Mouse (Mus musculus) skeletal muscle tissue, postnatal 0 days (tissue): ENCODE measurements around the gene Krtap20-2. TPM values are rescaled to one million over a fixed set of nuclear protein-coding genes. Genes with fewer than 3 reads are reported as not detected.

ENCODE experiments used
- polyA plus RNA-seq: library from polyadenylated mRNA; unstranded; fragments of >200 nt; fragmentation: Nextera tagmentation; extraction: Ambion mirVana; gene quantifications from 2 replicates; pipeline ENCODE4 v1.2.1, GENCODE M21; 2015

Krtap20-2 gene
- not detected in 2 replicates for polyA plus RNA-seq

GRCm38 (mm10) chr16:89205561-89205960, at the start of gene Krtap20-2:
TSS of gene Krtap20-2 (plus strand) at chr16:89205861.

GRCm38 (mm10) chr16:89157652-89158051, 48.0 kb upstream of the Krtap20-2 start, which contains the start of gene Gm9789:
TSS of gene Gm9789 (plus strand) at chr16:89157952.

GRCm38 (mm10) chr16:89169190-89169589, 36.5 kb upstream of the Krtap20-2 start, which contains the start of gene Gm7735:
TSS of gene Gm7735 (plus strand) at chr16:89169490.

DNA sequence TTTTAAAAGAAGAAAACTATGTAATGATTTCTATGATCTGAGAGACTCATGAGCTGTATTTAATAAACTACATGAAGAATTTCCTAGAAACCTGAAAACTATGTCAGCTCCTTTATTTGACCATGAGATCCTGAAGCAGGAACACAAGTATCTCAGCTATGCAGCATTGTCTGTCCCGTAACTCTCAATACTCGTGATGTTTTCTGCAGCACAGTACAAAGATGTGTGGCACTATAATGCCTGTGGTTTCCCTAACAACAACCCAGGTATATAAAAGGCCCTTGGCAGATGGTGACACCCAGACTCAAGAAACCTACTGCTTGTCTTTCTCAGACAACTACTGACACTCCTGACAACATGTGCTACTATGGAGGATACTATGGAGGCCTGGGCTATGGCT, 31.2 kb upstream of the Krtap20-2 start, which contains the start of gene 1110057P08Rik:
Gene 1110057P08Rik, plus strand, starts transcription at position 301 of the 400 bp plus-strand sequence.

Other genes with a start within 250 kb of the Krtap20-2 start
- gene Krtap16-3, start 243.0 kb upstream of the Krtap20-2 start, polyA plus RNA-seq, result not detected in 2 replicates
- gene Krtap22-2, start 195.1 kb upstream of the Krtap20-2 start, polyA plus RNA-seq, result not detected in 2 replicates
- gene Gm10229, start 190.6 kb upstream of the Krtap20-2 start, polyA plus RNA-seq, result not detected in 2 replicates
- gene Krtap6-1, start 174.2 kb upstream of the Krtap20-2 start, polyA plus RNA-seq, result not detected in 2 replicates
- not detected in 2 replicates for gene Gm10228, start 164.4 kb upstream of the Krtap20-2 start, polyA plus RNA-seq
- not detected in 2 replicates for gene Krtap6-5, start 158.0 kb upstream of the Krtap20-2 start, polyA plus RNA-seq
- gene 1110025L11Rik, start 141.9 kb upstream of the Krtap20-2 start, polyA plus RNA-seq, result not detected in 2 replicates
- gene Krtap6-3, start 121.8 kb upstream of the Krtap20-2 start, polyA plus RNA-seq, result not detected in 2 replicates
- not detected in 2 replicates for gene Gm6358, start 65.0 kb upstream of the Krtap20-2 start, polyA plus RNA-seq
- not detected in 2 replicates for gene Gm10061, start 54.8 kb upstream of the Krtap20-2 start, polyA plus RNA-seq
- not detected in 2 replicates for gene Gm9789, start 47.9 kb upstream of the Krtap20-2 start, polyA plus RNA-seq
- gene Gm7735, start 36.4 kb upstream of the Krtap20-2 start, polyA plus RNA-seq, result not detected in 2 replicates
- gene 1110057P08Rik, start 31.1 kb upstream of the Krtap20-2 start, polyA plus RNA-seq, result not detected in 2 replicates
- gene Krtap21-1, start 198.0 kb downstream of the Krtap20-2 start, polyA plus RNA-seq, result not detected in 2 replicates
- gene Krtap6-2, start 214.2 kb downstream of the Krtap20-2 start, polyA plus RNA-seq, result not detected in 2 replicates